Mouse (Mus musculus): ENCODE results near the gene Dock3.

DNA sequence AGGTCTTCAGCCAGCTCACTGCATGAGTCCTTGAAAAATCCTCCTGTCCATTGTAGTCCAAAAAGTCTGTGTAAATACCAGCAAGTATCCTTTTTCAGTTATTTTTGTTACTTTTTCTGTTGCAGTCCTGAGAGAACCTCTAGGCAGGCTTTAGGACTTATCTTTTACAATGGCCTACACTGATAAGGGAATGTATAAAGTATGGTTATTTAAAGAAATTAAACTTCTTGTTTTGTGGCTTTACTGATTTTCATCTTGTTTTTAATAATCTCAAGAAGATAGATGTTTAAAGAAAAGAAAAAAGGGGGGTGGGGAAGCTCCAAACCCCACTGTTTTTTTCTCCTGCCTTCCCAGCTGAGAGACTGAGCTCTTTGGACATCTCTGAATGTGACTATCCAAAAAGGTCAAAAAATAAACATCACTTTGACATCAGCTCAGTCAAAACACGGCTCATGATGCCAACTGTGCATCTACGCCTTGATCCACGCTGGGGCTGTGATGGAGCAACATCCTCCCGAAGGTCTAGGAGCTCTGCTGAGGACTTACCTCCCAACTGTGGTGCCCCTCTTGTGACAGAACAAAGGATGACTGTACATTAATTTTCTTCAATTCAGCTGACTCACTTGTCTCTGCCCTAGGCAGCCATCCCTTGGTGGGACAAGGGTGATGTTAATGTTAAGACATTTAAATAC, 328.5 kb downstream of the Dock3 start:
- no peak for TF ChIP-seq CTCF (conservative IDR thresholded peaks at IDR 0.05; ENCODE audit: insufficient read depth, insufficient read length, low read depth, low read length)
- no peak for TF ChIP-seq POLR2A (IDR thresholded peaks at IDR 0.05; ENCODE audit: low read depth, low read length)
